Mouse (Mus musculus): ENCODE measurements around the gene Syn1. TPM values are rescaled to one million over a fixed set of nuclear protein-coding genes. Genes with fewer than 3 reads are reported as not detected.

Syn1 gene
- polyA plus RNA-seq (2016; fragmentation: Nextera tagmentation; extraction: Ambion mirVana) = 0.07 and 0.39 TPM in 2 replicates

- no peaks in the 10 kb centered on the region for H3K36me3 ChIP-seq
- no peaks in the 10 kb centered on the region for H3K9me3 ChIP-seq
- H3K27ac ChIP-seq = no peak within 1 kb of the TSS
- H3K4me3 ChIP-seq = peak within 1 kb of the TSS; percentile 55
- peak; percentile 86 for DNase-seq (ENCODE audit: low spot score)
- H3K27me3 ChIP-seq (ENCODE audit: insufficient read depth, poor library complexity, severe bottlenecking) = peaks cover 18% of the 10 kb centered on the region; the same call in 1 of the 2 replicates
- H3K4me1 ChIP-seq = peaks cover 7% of the 10 kb centered on the region
- WGBS = 9% methylated on average over 44 of the region's 44 CpGs
Measured at GRCm38 (mm10) chrX:20920844-20921364, at the start of gene Syn1. Syn1 (minus strand) TSS chrX:20921004.

- no peaks in the 10 kb centered on the region for H3K9me3 ChIP-seq
- peaks cover 3% of the 10 kb centered on the region; the same call in 1 of the 2 replicates for H3K36me3 ChIP-seq
- peak within 1 kb of the TSS; percentile 62 for H3K4me3 ChIP-seq
- DNase-seq (ENCODE audit: low spot score) = peak; percentile 96
- peak within 1 kb of the TSS; percentile 78 for H3K27ac ChIP-seq
- H3K4me1 ChIP-seq = no peaks in the 10 kb centered on the region
- WGBS = 19% methylated on average over 56 of the region's 57 CpGs
- H3K27me3 ChIP-seq (ENCODE audit: insufficient read depth, poor library complexity, severe bottlenecking) = no peaks in the 10 kb centered on the region
Measured at GRCm38 (mm10) chrX:20961477-20962378, 40.9 kb upstream of the Syn1 start, which contains the start of gene Uxt. Uxt (minus strand) TSS chrX:20962017.

GRCm38 (mm10) chrX:20950191-20950880 is 29.5 kb upstream of the Syn1 start, which contains the start of gene Elk1:
Elk1 (minus strand) TSS chrX:20950608.
- H3K9me3 ChIP-seq = no peaks in the 10 kb centered on the region
- peak; percentile 94 for DNase-seq (ENCODE audit: low spot score)
- H3K36me3 ChIP-seq = no peaks in the 10 kb centered on the region
- 14% methylated on average over 28 of the region's 30 CpGs for WGBS
- no peaks in the 10 kb centered on the region for H3K27me3 ChIP-seq (ENCODE audit: insufficient read depth, poor library complexity, severe bottlenecking)
- peak within 1 kb of the TSS; percentile 65 for H3K4me3 ChIP-seq
- no peaks in the 10 kb centered on the region for H3K4me1 ChIP-seq
- H3K27ac ChIP-seq = peak within 1 kb of the TSS; percentile 87

- Histone ChIP-seq H3K27me3 (ENCODE audit: insufficient read depth, poor library complexity, severe bottlenecking) (no peaks in the 10 kb centered on the region), H3K4me3 (no peak overlapping the region), H3K27ac (no peak overlapping the region), H3K4me1 (no peaks in the 10 kb centered on the region), H3K9me3 (no peaks in the 10 kb centered on the region), H3K36me3 (peaks cover 3% of the 10 kb centered on the region; the same call in 1 of the 2 replicates)
- DNase-seq (ENCODE audit: low spot score) = no peak
- WGBS = 15% methylated on average over 4 of the region's 4 CpGs
Measured at GRCm38 (mm10) chrX:20946055-20946454, 25.3 kb upstream of the Syn1 start.

- Histone ChIP-seq H3K27me3 (ENCODE audit: insufficient read depth, poor library complexity, severe bottlenecking) (no peaks in the 10 kb centered on the region), H3K4me1 (no peaks in the 10 kb centered on the region), H3K4me3 (no peak overlapping the region), H3K36me3 (peaks cover 31% of the 10 kb centered on the region; the same call in 1 of the 2 replicates), H3K27ac (no peak overlapping the region), H3K9me3 (no peaks in the 10 kb centered on the region)
- 97% methylated on average over 1 of the region's 1 CpGs for WGBS
- no peak for DNase-seq (ENCODE audit: low spot score)
Measured at GRCm38 (mm10) chrX:20931963-20932362, 11.2 kb upstream of the Syn1 start.

- Histone ChIP-seq H3K4me1 (no peaks in the 10 kb centered on the region), H3K4me3 (no peak within 1 kb of the TSS), H3K27me3 (ENCODE audit: insufficient read depth, poor library complexity, severe bottlenecking) (no peaks in the 10 kb centered on the region), H3K36me3 (peaks cover 27% of the 10 kb centered on the region; the same call in 1 of the 2 replicates), H3K27ac (no peak within 1 kb of the TSS), H3K9me3 (no peaks in the 10 kb centered on the region)
- WGBS = 80% methylated on average over 1 of the region's 1 CpGs
- DNase-seq (ENCODE audit: low spot score) = no peak
Measured at GRCm38 (mm10) chrX:20931364-20931763, 10.6 kb upstream of the Syn1 start, which contains the start of gene Cfp. Cfp (minus strand) TSS chrX:20931555.

GRCm38 (mm10) chrX:20929859-20930258 is 9.1 kb upstream of the Syn1 start:
- Histone ChIP-seq H3K36me3 (peaks cover 13% of the 10 kb centered on the region; the same call in 1 of the 2 replicates), H3K27me3 (ENCODE audit: insufficient read depth, poor library complexity, severe bottlenecking) (no peaks in the 10 kb centered on the region), H3K4me3 (no peak overlapping the region), H3K9me3 (no peaks in the 10 kb centered on the region), H3K4me1 (no peaks in the 10 kb centered on the region), H3K27ac (no peak overlapping the region)
- DNase-seq (ENCODE audit: low spot score) = no peak
- WGBS = 90% methylated on average over 1 of the region's 1 CpGs

GRCm38 (mm10) chrX:20924976-20925375 is 4.2 kb upstream of the Syn1 start:
- Histone ChIP-seq H3K27ac (no peak overlapping the region), H3K36me3 (peaks cover 12% of the 10 kb centered on the region; the same call in 1 of the 2 replicates), H3K4me1 (peaks cover 7% of the 10 kb centered on the region)

GRCm38 (mm10) chrX:20923506-20923905 is 2.7 kb upstream of the Syn1 start:
- peaks cover 12% of the 10 kb centered on the region; the same call in 1 of the 2 replicates for H3K36me3 ChIP-seq
- no peak overlapping the region for H3K4me3 ChIP-seq
- WGBS = 64% methylated on average over 1 of the region's 1 CpGs
- no peak overlapping the region for H3K27ac ChIP-seq
- H3K9me3 ChIP-seq = no peaks in the 10 kb centered on the region
- DNase-seq (ENCODE audit: low spot score) = no peak
- H3K27me3 ChIP-seq (ENCODE audit: insufficient read depth, poor library complexity, severe bottlenecking) = peaks cover 18% of the 10 kb centered on the region; the same call in 1 of the 2 replicates
- peaks cover 7% of the 10 kb centered on the region for H3K4me1 ChIP-seq

More at GRCm38 (mm10) chrX:20924976-20925375, 4.2 kb upstream of the Syn1 start:
- no peak for DNase-seq (ENCODE audit: low spot score)
- Histone ChIP-seq H3K27me3 (ENCODE audit: insufficient read depth, poor library complexity, severe bottlenecking) (peaks cover 14% of the 10 kb centered on the region; the same call in 1 of the 2 replicates), H3K4me3 (no peak overlapping the region), H3K9me3 (no peaks in the 10 kb centered on the region)

- H3K4me3 ChIP-seq = peak overlapping the region; percentile 55
- WGBS = 37% methylated on average over 5 of the region's 5 CpGs
Measured at GRCm38 (mm10) chrX:20921366-20921765, 562 bp upstream of the Syn1 start.

GRCm38 (mm10) chrX:20920249-20920843 is 458 bp downstream of the Syn1 start:
- WGBS = 11% methylated on average over 49 of the region's 49 CpGs
- peak overlapping the region; percentile 55 for H3K4me3 ChIP-seq
- no peaks in the 10 kb centered on the region for H3K9me3 ChIP-seq
- no peaks in the 10 kb centered on the region for H3K36me3 ChIP-seq
- no peak for DNase-seq (ENCODE audit: low spot score)
- H3K27ac ChIP-seq = no peak overlapping the region
- peaks cover 18% of the 10 kb centered on the region; the same call in 1 of the 2 replicates for H3K27me3 ChIP-seq (ENCODE audit: insufficient read depth, poor library complexity, severe bottlenecking)
- peaks cover 7% of the 10 kb centered on the region for H3K4me1 ChIP-seq

More at GRCm38 (mm10) chrX:20921366-20921765, 562 bp upstream of the Syn1 start:
- no peak for DNase-seq (ENCODE audit: low spot score)
- Histone ChIP-seq H3K4me1 (peaks cover 7% of the 10 kb centered on the region), H3K9me3 (no peaks in the 10 kb centered on the region), H3K27ac (no peak overlapping the region), H3K36me3 (no peaks in the 10 kb centered on the region), H3K27me3 (ENCODE audit: insufficient read depth, poor library complexity, severe bottlenecking) (peaks cover 18% of the 10 kb centered on the region; the same call in 1 of the 2 replicates)

- Histone ChIP-seq H3K36me3 (no peaks in the 10 kb centered on the region), H3K4me1 (peaks cover under 1% of the 10 kb centered on the region; the same call in 1 of the 2 replicates), H3K4me3 (no peak overlapping the region), H3K27ac (no peak overlapping the region), H3K9me3 (no peaks in the 10 kb centered on the region), H3K27me3 (ENCODE audit: insufficient read depth, poor library complexity, severe bottlenecking) (peaks cover 5% of the 10 kb centered on the region; the same call in 1 of the 2 replicates)
- DNase-seq (ENCODE audit: low spot score) = no peak
Measured at GRCm38 (mm10) chrX:20915075-20915474, 5.7 kb downstream of the Syn1 start.

All from heart, embryonic 10.5 days (tissue).